Mouse (Mus musculus) heart, postnatal 14 days (tissue): ENCODE measurements around the gene Evpl. TPM values are rescaled to one million over a fixed set of nuclear protein-coding genes. Genes with fewer than 3 reads are reported as not detected.

Source experiments
- DNase-seq, 2 experiments: peaks; one replicate each; pipeline ENCODE4 v3.0.0; 2021 to 2022
- intact Hi-C: fragments of 180-260 bp; cut with DNase I; formaldehyde crosslinking; loops from one replicate; pipeline ENCODE4 v1.15.1; 2025
- total RNA-seq, 2 experiments: library from RNA; stranded (reverse); gene quantifications; 2 replicates each; pipeline ENCODE4 v1.2.3; 2021

Gene Evpl
- total RNA-seq, 2 experiments from 2014 or later: 0.83 to 0.93 TPM

- no peak for DNase-seq
- intact Hi-C loops: loop anchor here (5.0 kb wide), 1 partner anchor 129 kb away; the partner anchor contains the start of gene Wbp2
Measured at GRCm38 (mm10) chr11:116216549-116216948, 21.3 kb downstream of the Evpl start.

- intact Hi-C loops: loop anchor here (5.0 kb wide), 1 partner anchor 129 kb away; the partner anchor contains the start of gene Wbp2
- no peak for DNase-seq
Measured at GRCm38 (mm10) chr11:116215991-116216390, 21.9 kb downstream of the Evpl start.

- intact Hi-C loops: loop anchor here (5.0 kb wide), 1 partner anchor 128 kb away; the partner anchor contains the start of gene Wbp2
- DNase-seq: peak in 1 of 2 experiments; percentile 48
Measured at GRCm38 (mm10) chr11:116215181-116215580, 22.7 kb downstream of the Evpl start.

- DNase-seq: no peak
- intact Hi-C loops: no loop called here
Measured at GRCm38 (mm10) chr11:116213877-116214510, 23.9 kb downstream of the Evpl start.

GRCm38 (mm10) chr11:116212847-116213246, 25.0 kb downstream of the Evpl start:
- DNase-seq: no peak
- intact Hi-C loops: no loop called here

GRCm38 (mm10) chr11:116210696-116211095, 27.2 kb downstream of the Evpl start:
- DNase-seq: no peak
- intact Hi-C loops: no loop called here

GRCm38 (mm10) chr11:116209257-116209656, 28.6 kb downstream of the Evpl start:
- intact Hi-C loops: no loop called here
- DNase-seq: no peak

GRCm38 (mm10) chr11:116208660-116209059, 29.2 kb downstream of the Evpl start:
- no peak for DNase-seq

GRCm38 (mm10) chr11:116206678-116207077, 31.2 kb downstream of the Evpl start:
- intact Hi-C loops: no loop called here
- DNase-seq: no peak

More at GRCm38 (mm10) chr11:116208660-116209059, 29.2 kb downstream of the Evpl start:
- intact Hi-C loops: no loop called here

- intact Hi-C loops: no loop called here
- no peak for DNase-seq
Measured at GRCm38 (mm10) chr11:116203150-116203549, 34.7 kb downstream of the Evpl start.

- no peak for DNase-seq
- intact Hi-C loops: loop anchor here (2.0 kb wide), 1 partner anchor 18 kb away; no protein-coding TSS in a partner anchor
Measured at GRCm38 (mm10) chr11:116201151-116201550, 36.7 kb downstream of the Evpl start.

- intact Hi-C loops: no loop called here
- peak; percentile 98 for DNase-seq
Measured at GRCm38 (mm10) chr11:116198639-116199531, 39.0 kb downstream of the Evpl start, which contains the start of the genes Ten1 and Acox1. Ten1 (plus strand) TSS chr11:116198855. Acox1 (minus strand) TSS chr11:116199045.

- DNase-seq: no peak
- intact Hi-C loops: no loop called here
Measured at GRCm38 (mm10) chr11:116198132-116198531, 39.7 kb downstream of the Evpl start.

GRCm38 (mm10) chr11:116197584-116197906, 40.3 kb downstream of the Evpl start:
- DNase-seq: no peak
- intact Hi-C loops: no loop called here

- intact Hi-C loops: no loop called here
- DNase-seq: no peak
Measured at GRCm38 (mm10) chr11:116196866-116197583, 40.9 kb downstream of the Evpl start.

- intact Hi-C loops: no loop called here
- no peak for DNase-seq
Measured at GRCm38 (mm10) chr11:116196336-116196735, 41.5 kb downstream of the Evpl start.

GRCm38 (mm10) chr11:116195252-116195651, 42.6 kb downstream of the Evpl start:
- DNase-seq: no peak
- intact Hi-C loops: no loop called here

GRCm38 (mm10) chr11:116194619-116195018, 43.3 kb downstream of the Evpl start:
- intact Hi-C loops: no loop called here
- DNase-seq: no peak

GRCm38 (mm10) chr11:116187226-116187930, 50.5 kb downstream of the Evpl start:
- no peak for DNase-seq
- intact Hi-C loops: no loop called here

- no peak for DNase-seq
- intact Hi-C loops: no loop called here
Measured at GRCm38 (mm10) chr11:116186360-116186759, 51.5 kb downstream of the Evpl start.
